Mouse (Mus musculus): ENCODE results near the gene Snx13. TPM values are rescaled to one million over a fixed set of nuclear protein-coding genes. Genes with fewer than 3 reads are reported as not detected.

Snx13 gene
- polyA plus RNA-seq, 1 experiment from 2014 or later = 28.2 TPM

- no peak overlapping the region for H3K4me2 ChIP-seq (ENCODE audit: low read depth, low read length)
- no peak overlapping the region for H3K27ac ChIP-seq (replicated peaks; ENCODE audit: low read depth, low read length)
- no peaks in the 10 kb centered on the region for H3K27me3 ChIP-seq (ENCODE audit: control insufficient read depth, insufficient read depth, low read length)
Measured at GRCm38 (mm10) chr12:35050964-35051758, 4.2 kb downstream of the Snx13 start.

GRCm38 (mm10) chr12:35054420-35054819 lies 7.4 kb downstream of the Snx13 start:
- WGBS = 84% methylated on average over 6 of the region's 6 CpGs
- DNase-seq (ENCODE audit: low spot score) = no peak

More at GRCm38 (mm10) chr12:35050964-35051758, 4.2 kb downstream of the Snx13 start:
- H3K4me3 ChIP-seq (ENCODE audit: low read depth, low read length) = no peak overlapping the region
- no peaks in the 10 kb centered on the region for H3K36me3 ChIP-seq (replicated peaks; ENCODE audit: control insufficient read depth, insufficient read depth, low read depth, low read length)
- ATAC-seq (replicated peaks; ENCODE audit: insufficient number of reproducible peaks, low FRiP score, low TSS enrichment, low read depth) (no peak), DNase-seq (ENCODE audit: low spot score) (no peak)
- no peaks in the 10 kb centered on the region for H3K9me3 ChIP-seq (replicated peaks; ENCODE audit: control insufficient read depth, low read length)
- no peak overlapping the region for H3K9ac ChIP-seq (replicated peaks; ENCODE audit: low read length)
- no peaks in the 10 kb centered on the region for H3K4me1 ChIP-seq (ENCODE audit: control insufficient read depth, insufficient read depth, low read length)
- 75% methylated on average over 7 of the region's 7 CpGs for WGBS

GRCm38 (mm10) chr12:35055114-35056095 lies 8.4 kb downstream of the Snx13 start:
- Histone ChIP-seq H3K4me1 (ENCODE audit: control insufficient read depth, insufficient read depth, low read length) (no peaks in the 10 kb centered on the region), H3K27me3 (ENCODE audit: control insufficient read depth, insufficient read depth, low read length) (no peaks in the 10 kb centered on the region), H3K4me2 (ENCODE audit: low read depth, low read length) (no peak overlapping the region), H3K27ac (replicated peaks; ENCODE audit: low read depth, low read length) (no peak overlapping the region), H3K9ac (replicated peaks; ENCODE audit: low read length) (no peak overlapping the region), H3K4me3 (ENCODE audit: low read depth, low read length) (no peak overlapping the region), H3K36me3 (replicated peaks; ENCODE audit: control insufficient read depth, insufficient read depth, low read depth, low read length) (no peaks in the 10 kb centered on the region), H3K9me3 (replicated peaks; ENCODE audit: control insufficient read depth, low read length) (no peaks in the 10 kb centered on the region)
- no peak for DNase-seq (ENCODE audit: low spot score)
- WGBS = 82% methylated on average over 7 of the region's 7 CpGs
- ATAC-seq (replicated peaks; ENCODE audit: insufficient number of reproducible peaks, low FRiP score, low TSS enrichment, low read depth) = no peak

More at GRCm38 (mm10) chr12:35054420-35054819, 7.4 kb downstream of the Snx13 start:
- H3K27ac ChIP-seq (replicated peaks; ENCODE audit: low read depth, low read length) = no peak overlapping the region
- no peak overlapping the region for H3K4me3 ChIP-seq (ENCODE audit: low read depth, low read length)
- H3K4me1 ChIP-seq (ENCODE audit: control insufficient read depth, insufficient read depth, low read length) = no peaks in the 10 kb centered on the region
- no peaks in the 10 kb centered on the region for H3K9me3 ChIP-seq (replicated peaks; ENCODE audit: control insufficient read depth, low read length)
- H3K4me2 ChIP-seq (ENCODE audit: low read depth, low read length) = no peak overlapping the region
- H3K36me3 ChIP-seq (replicated peaks; ENCODE audit: control insufficient read depth, insufficient read depth, low read depth, low read length) = no peaks in the 10 kb centered on the region
- H3K9ac ChIP-seq (replicated peaks; ENCODE audit: low read length) = no peak overlapping the region
- no peak for ATAC-seq (replicated peaks; ENCODE audit: insufficient number of reproducible peaks, low FRiP score, low TSS enrichment, low read depth)
- H3K27me3 ChIP-seq (ENCODE audit: control insufficient read depth, insufficient read depth, low read length) = no peaks in the 10 kb centered on the region

GRCm38 (mm10) chr12:35063697-35064468 lies 16.9 kb downstream of the Snx13 start:
- Histone ChIP-seq H3K4me3 (ENCODE audit: low read depth, low read length) (no peak overlapping the region), H3K36me3 (replicated peaks; ENCODE audit: control insufficient read depth, insufficient read depth, low read depth, low read length) (no peaks in the 10 kb centered on the region), H3K27me3 (ENCODE audit: control insufficient read depth, insufficient read depth, low read length) (no peaks in the 10 kb centered on the region), H3K4me2 (ENCODE audit: low read depth, low read length) (no peak overlapping the region), H3K9ac (replicated peaks; ENCODE audit: low read length) (no peak overlapping the region), H3K4me1 (ENCODE audit: control insufficient read depth, insufficient read depth, low read length) (no peaks in the 10 kb centered on the region), H3K9me3 (replicated peaks; ENCODE audit: control insufficient read depth, low read length) (no peaks in the 10 kb centered on the region), H3K27ac (replicated peaks; ENCODE audit: low read depth, low read length) (no peak overlapping the region)
- DNase-seq (ENCODE audit: low spot score) = no peak
- no peak for ATAC-seq (replicated peaks; ENCODE audit: insufficient number of reproducible peaks, low FRiP score, low TSS enrichment, low read depth)
- 57% methylated on average over 3 of the region's 3 CpGs for WGBS

- H3K4me3 ChIP-seq (ENCODE audit: low read depth, low read length) = no peak overlapping the region
- no peaks in the 10 kb centered on the region for H3K4me1 ChIP-seq (ENCODE audit: control insufficient read depth, insufficient read depth, low read length)
- H3K27me3 ChIP-seq (ENCODE audit: control insufficient read depth, insufficient read depth, low read length) = no peaks in the 10 kb centered on the region
- no peak for DNase-seq (ENCODE audit: low spot score)
- H3K27ac ChIP-seq (replicated peaks; ENCODE audit: low read depth, low read length) = no peak overlapping the region
- no peaks in the 10 kb centered on the region for H3K36me3 ChIP-seq (replicated peaks; ENCODE audit: control insufficient read depth, insufficient read depth, low read depth, low read length)
- H3K4me2 ChIP-seq (ENCODE audit: low read depth, low read length) = no peak overlapping the region
- no peak overlapping the region for H3K9ac ChIP-seq (replicated peaks; ENCODE audit: low read length)
- ATAC-seq (replicated peaks; ENCODE audit: insufficient number of reproducible peaks, low FRiP score, low TSS enrichment, low read depth) = no peak
- H3K9me3 ChIP-seq (replicated peaks; ENCODE audit: control insufficient read depth, low read length) = no peaks in the 10 kb centered on the region
Measured at GRCm38 (mm10) chr12:35067621-35068020, 20.6 kb downstream of the Snx13 start.

- Histone ChIP-seq H3K4me2 (ENCODE audit: low read depth, low read length) (no peak overlapping the region), H3K27me3 (ENCODE audit: control insufficient read depth, insufficient read depth, low read length) (no peaks in the 10 kb centered on the region), H3K36me3 (replicated peaks; ENCODE audit: control insufficient read depth, insufficient read depth, low read depth, low read length) (no peaks in the 10 kb centered on the region), H3K4me3 (ENCODE audit: low read depth, low read length) (no peak overlapping the region), H3K4me1 (ENCODE audit: control insufficient read depth, insufficient read depth, low read length) (no peaks in the 10 kb centered on the region), H3K27ac (replicated peaks; ENCODE audit: low read depth, low read length) (no peak overlapping the region), H3K9ac (replicated peaks; ENCODE audit: low read length) (no peak overlapping the region), H3K9me3 (replicated peaks; ENCODE audit: control insufficient read depth, low read length) (no peaks in the 10 kb centered on the region)
- DNase-seq (ENCODE audit: low spot score) = no peak
- no peak for ATAC-seq (replicated peaks; ENCODE audit: insufficient number of reproducible peaks, low FRiP score, low TSS enrichment, low read depth)
Measured at GRCm38 (mm10) chr12:35071336-35071735, 24.4 kb downstream of the Snx13 start.

GRCm38 (mm10) chr12:35072178-35072577 lies 25.2 kb downstream of the Snx13 start:
- no peaks in the 10 kb centered on the region for H3K36me3 ChIP-seq (replicated peaks; ENCODE audit: control insufficient read depth, insufficient read depth, low read depth, low read length)
- no peaks in the 10 kb centered on the region for H3K27me3 ChIP-seq (ENCODE audit: control insufficient read depth, insufficient read depth, low read length)

More at GRCm38 (mm10) chr12:35072178-35072577, 25.2 kb downstream of the Snx13 start:
- Histone ChIP-seq H3K9me3 (replicated peaks; ENCODE audit: control insufficient read depth, low read length) (no peaks in the 10 kb centered on the region), H3K4me3 (ENCODE audit: low read depth, low read length) (no peak overlapping the region), H3K4me2 (ENCODE audit: low read depth, low read length) (no peak overlapping the region), H3K9ac (replicated peaks; ENCODE audit: low read length) (no peak overlapping the region), H3K4me1 (ENCODE audit: control insufficient read depth, insufficient read depth, low read length) (no peaks in the 10 kb centered on the region), H3K27ac (replicated peaks; ENCODE audit: low read depth, low read length) (no peak overlapping the region)
- ATAC-seq (replicated peaks; ENCODE audit: insufficient number of reproducible peaks, low FRiP score, low TSS enrichment, low read depth) (no peak), DNase-seq (ENCODE audit: low spot score) (no peak)

All from embryonic facial prominence, embryonic 11.5 days (tissue).